Mouse (Mus musculus) gastrocnemius, postnatal 25 days (tissue): ENCODE results near the gene Tmed9. TPM values are rescaled to one million over a fixed set of nuclear protein-coding genes. Genes with fewer than 3 reads are reported as not detected.
"Not testable (repeated sequence)": the region's sequence is repeated elsewhere in the genome, so short reads cannot be mapped to it uniquely, and the experiment has no call there.

Experiments
- DNase-seq: peaks from one replicate; pipeline ENCODE4 v3.0.0; 2022
- total RNA-seq, 2 experiments: library from RNA; stranded (reverse); gene quantifications; 1 replicate in 1 of 2; 2 replicates in 1 of 2; pipeline ENCODE4 v1.2.3; 2021

Gene Tmed9
- total RNA-seq, 2 experiments from 2014 or later = 70.8 to 73.1 TPM

DNA sequence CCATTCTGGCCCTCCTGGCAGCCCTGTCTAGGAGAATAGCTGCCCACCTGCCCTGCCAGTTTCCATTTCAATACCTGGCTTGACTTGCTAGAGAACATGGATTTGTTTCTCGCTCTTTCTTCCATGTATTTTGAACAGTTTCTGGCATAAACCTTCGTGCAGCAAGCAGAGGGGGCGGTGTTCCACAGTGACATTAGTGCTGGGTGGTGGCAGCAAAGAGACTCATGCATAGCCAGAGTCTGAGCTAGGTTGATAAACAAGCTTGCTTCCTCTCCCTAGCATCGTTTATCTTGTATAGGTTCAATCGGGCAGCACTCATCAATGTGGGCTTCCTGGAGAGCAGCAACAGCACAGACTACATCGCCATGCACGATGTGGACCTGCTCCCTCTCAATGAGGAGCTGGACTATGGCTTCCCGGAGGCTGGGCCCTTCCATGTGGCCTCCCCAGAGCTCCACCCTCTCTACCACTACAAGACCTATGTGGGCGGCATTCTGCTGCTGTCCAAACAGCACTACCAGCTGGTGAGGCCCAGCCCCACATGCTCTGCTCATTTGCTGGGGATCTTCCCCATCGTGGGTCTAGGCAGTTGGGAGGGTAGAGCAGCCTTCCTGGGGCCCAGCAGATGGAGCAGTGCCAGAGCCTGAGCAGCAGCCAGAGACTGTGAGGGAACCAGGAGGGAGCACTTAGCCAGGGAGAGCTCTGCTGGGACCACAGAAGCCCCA, 33.5 kb downstream of the Tmed9 start:
- no peak for DNase-seq

DNA sequence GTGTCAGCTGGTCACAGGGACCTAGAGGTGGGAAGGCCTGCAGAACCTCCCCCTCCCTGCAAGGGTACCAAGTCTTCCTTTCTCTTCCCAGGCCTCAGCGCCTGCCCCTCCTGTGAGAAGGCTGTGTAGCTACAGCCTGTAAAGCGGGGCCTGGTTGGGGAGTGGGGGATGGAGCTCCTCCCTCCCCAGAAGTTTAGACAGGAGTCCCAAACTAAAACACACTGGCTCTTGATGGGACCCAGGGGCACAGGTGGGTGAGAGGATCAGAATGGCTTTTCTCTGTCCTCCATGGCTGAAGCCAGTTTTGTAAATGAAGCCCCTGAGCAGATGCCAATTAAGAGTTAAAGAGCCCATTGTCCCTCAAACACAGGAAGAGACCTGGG, 34.1 kb downstream of the Tmed9 start:
- DNase-seq = no peak

DNA sequence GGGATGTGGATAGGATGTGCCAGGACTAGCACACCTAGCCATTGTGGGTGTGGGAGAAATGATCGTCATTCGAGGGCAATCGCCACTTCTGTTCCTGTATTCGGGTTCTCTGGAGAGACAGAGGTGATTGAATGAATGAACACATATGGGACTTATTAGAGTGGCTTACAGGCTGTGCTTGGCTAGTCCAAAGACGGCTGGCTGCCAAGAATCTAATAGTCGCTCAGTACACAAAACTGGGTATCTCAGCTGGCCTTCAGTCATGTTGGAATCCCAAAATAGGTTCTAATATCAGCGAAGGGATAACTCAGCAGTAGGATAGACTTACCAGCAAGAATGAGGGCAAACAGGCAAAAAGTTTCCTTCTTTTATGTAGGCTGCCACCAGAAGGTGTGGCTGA, 38.5 kb downstream of the Tmed9 start:
- no peak for DNase-seq

DNA sequence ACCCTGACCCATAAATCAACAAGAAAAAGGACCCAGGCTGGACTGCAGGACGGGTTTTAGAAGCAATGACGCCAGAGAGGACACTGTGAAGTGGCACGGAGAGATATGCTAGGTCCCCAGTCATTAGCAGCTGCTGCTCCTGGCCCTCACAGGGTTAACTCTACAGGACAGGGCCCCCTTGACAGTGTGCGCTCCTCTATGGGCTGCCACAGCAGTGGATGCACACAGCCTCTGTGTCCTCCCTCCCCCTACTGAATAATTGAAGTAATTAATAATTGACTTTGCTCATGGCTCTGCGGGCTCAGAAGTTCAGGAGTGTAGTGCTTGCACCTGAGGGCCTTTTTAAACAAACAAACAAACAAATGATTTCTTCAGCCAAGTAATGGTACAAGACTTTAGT, 39.9 kb downstream of the Tmed9 start:
- no peak for DNase-seq

DNA sequence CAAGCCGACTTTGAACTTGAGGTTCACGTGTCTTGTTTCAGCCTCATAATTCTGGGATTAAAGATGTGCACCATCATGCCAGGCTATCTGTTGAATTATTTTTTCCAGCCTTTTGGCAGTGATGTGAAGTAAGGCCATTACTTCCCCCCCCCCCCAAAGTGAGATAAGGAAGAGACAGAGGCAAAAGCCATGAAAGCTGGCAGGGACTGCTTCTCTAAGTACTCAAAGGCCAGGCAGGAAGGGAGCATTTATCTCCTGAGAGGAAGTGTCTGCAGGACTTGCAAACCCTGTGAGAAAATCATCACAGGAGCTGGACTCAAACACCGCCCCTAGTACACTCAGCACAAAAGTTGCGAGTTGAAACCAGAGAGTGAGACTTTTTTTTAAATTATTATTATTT, 45.8 kb downstream of the Tmed9 start:
- no peak for DNase-seq

DNA sequence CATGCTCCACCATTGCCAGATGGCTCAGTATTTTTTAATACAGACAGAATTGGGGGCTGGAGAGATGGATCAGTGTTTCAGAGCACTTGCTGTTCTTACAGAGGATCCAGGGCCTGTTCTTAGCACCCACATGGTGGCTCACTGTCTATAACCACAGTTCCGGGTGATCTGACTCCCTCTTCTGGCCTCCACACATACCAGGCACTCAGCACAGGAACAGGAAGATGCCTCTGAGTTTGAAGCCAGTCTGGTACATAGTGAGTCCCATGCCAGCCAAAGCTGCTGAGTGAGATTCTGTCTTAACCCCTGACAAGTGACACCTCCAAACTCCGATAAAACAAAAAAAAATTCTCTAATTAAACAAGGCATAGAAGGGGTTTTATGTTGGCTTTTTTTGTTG, 46.7 kb downstream of the Tmed9 start:
- no peak for DNase-seq

DNA sequence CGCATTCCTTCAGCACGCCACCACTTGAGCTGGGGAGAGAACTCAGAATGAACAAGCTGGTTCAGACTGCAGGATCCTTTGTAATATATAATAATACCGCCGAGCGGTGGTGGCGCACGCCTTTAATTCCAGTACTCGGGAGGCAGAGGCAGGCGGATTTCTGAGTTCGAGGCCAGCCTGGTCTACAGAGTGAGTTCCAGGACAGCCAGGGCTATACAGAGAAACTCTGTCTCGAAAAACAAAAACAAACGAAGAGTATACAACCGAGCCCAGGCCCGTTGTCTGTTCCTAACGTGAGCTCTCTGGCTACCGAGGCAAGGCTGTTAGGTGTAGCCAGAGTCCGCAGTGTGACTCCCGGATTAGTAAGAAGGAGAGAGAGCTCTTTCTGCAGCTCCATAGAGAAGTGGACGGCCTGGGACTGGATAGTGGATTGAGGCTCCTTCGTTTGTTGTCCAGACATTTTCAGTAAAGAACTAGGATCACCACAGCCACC, 48.7 kb downstream of the Tmed9 start:
- not testable (repeated sequence) for DNase-seq

DNA sequence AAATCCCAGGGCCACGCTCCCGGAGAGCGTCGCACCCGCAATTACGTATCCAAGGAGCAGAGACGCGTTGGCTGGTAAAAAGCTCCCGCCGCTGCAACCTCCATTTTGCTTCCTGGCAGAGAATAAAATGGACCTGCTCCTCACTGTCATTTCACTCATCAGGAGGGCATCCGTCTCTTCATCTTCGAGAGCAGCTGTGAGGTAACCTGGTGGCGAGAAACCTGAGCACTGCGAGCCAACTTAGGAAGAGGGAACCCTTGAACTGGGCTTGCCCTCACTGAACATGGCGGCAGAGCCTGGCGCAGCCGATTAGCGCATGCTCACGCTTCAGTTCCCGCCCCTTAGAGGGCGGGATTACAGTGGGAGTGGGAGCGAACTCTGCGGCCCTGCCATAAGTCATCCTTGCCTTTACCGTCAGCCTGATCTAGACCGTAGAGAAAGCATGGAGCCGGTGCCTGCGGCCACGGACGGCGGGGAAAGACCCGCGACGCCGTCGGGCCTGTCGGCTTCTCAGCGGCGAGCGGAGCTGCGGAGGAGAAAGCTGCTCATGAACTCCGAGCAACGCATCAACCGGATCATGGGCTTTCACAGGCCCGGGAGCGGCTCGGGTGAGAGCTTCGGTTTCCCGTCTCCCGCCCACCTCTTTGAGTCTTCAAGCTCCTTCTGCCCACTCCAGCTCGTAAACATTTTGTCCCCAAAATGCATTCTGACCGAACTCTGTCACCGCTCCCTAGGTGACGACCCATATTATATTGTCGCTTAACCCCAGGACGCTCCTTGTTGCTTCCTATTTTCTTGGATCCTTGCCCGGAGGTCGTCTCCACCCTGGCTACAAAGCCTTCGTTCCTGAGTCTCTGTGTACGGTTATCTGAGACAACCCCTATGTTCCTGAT, 49.4 kb downstream of the Tmed9 start, which contains the start of gene Caml:
Caml (plus strand) TSS at position 357 of the 893 bp plus-strand sequence.
- peak; percentile 86 for DNase-seq

DNA sequence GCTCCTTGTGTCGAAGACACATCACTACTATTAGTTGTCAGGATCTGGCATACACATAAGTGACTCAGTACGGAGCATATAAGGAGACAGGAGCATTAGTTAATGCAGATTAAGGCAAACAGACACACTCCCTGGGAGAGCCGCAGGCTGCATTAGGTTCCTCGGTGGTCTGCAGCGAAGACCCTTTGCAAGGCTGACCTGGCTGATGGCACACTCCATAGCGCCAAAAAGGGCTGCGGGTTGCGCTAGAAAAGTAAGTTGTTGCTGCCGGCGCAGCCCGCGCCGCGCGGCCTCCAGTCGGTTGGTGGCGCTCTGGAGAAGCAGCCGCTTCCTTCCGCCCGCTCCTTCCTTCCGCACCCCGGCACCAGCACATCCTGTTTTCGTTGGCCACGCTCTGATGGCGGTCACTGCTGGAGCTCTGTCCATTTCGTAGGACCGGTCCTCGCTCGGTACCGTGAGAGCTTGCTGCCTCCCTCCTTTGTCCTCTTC, 61.2 kb downstream of the Tmed9 start, which contains the start of gene Ddx46:
Ddx46 (plus strand) TSS at position 389 of the 489 bp plus-strand sequence.
- peak; percentile 86 for DNase-seq

DNA sequence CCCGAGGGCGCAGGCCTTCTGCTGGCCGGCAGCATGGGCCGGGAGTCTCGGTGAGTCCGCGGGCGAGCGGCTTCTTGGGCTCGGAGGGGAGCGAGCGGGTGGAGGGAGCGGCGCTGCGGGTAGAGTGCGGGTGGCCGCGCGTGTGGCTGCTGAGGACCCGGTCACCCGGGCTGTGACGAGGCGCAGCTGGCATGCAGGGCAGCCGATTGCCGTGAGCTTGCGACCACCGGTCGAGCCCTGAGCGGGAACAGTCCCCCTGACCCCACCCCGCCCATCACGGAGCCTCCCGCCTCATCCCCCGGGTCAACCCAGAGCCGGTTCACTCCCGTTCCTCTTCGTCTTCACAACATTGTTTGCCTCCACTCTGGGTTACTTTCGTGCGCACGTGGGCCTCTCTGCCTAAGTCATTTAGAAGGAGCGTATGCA, 61.6 kb downstream of the Tmed9 start:
- DNase-seq = no peak

DNA sequence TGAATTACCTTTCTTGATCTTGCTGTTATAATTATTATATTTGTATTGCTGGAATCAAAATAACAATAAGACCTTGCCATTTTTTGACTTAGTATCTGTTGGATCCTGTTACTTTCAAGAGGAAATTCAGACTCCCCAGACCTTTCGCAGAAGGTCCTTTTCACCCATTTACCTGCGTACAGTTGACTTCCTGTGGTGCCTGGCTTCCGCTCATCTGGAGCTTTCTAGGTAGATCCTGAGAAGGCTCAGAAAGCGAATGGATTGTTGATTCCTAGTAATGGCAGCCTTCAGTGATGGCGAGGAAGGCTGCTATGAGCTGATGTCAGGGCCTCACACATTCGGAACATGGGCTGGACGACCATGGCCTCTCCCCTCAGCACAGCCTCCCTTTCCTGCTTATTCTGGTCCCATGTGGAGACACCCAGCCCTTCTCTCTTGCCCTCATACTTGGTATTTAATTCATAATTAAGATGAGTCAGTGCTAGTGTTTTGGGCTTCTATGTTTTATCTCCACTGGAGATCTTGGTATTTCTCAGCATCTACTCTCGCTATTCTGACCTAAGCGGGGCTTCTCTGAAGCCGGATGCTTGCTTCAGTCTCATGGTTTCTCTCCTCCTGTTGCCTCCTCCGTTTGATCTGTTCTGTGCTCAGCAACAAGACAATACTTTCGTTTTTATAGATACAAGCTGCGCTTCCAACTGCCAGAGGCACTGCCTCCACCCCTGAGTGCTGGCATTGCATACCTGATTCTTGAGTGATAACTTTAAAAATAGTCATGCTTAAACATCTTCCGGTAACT, 62.9 kb downstream of the Tmed9 start:
- no peak for DNase-seq

DNA sequence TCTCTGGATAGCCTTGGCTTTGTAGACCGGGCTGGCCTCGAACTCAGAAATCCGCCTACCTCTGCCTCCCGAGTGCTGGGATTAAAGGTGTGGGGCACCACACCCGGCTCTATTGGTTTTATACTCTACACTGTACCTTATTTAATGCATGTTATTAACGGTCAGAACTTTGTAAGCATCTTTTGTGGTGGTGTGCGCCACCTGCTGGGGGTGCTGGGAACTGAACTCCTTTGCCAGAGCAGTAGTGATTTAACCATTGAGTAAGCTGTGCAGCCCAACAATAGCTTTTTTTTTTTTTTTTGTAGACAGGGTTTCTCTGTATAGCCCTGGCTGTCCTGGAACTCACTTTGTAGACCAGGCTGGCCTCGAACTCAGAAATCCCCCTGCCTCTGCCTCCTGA, 66.9 kb downstream of the Tmed9 start:
- peak; percentile 36 for DNase-seq

DNA sequence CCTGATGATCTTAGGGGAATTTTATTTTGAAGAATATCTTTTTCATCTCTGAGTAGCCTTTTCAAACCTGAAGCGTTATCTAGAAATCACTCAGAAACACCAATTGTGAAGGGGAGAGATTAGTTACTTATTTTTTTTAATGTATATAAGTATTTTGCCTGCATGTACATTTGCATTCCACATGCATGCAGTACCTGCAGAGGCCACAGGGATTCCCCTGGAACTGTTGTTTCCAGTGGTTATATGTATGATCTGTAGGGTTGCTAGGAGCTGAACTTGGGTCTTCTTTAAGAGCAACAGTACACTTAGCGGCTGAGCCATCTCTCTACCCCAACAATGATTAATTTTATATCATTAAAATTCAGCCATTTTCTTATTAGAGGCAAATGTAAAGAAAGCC, 71.0 kb downstream of the Tmed9 start:
- no peak for DNase-seq

Other genes starting within 250 kb of the Tmed9 start
- gene Mxd3, start 243.9 kb upstream of the Tmed9 start, total RNA-seq = 1 to 10 TPM in 1 of 2 experiments, under 1 TPM in 1; 0.72 to 1.5 TPM
- gene Lman2, start 210.9 kb upstream of the Tmed9 start, total RNA-seq = 10 to 100 TPM; 35.1 to 35.7 TPM
- gene Rgs14, start 204.0 kb upstream of the Tmed9 start, total RNA-seq = under 1 TPM; 0.15 to 0.35 TPM
- not detected for gene Slc34a1, start 175.5 kb upstream of the Tmed9 start, total RNA-seq
- not detected for gene Pfn3, start 158.5 kb upstream of the Tmed9 start, total RNA-seq
- not detected for gene F12, start 146.9 kb upstream of the Tmed9 start, total RNA-seq
- 10 to 100 TPM in 1 of 2 experiments, 1 to 10 TPM in 1; 9.3 to 10.2 TPM for gene Grk6, start 128.7 kb upstream of the Tmed9 start, total RNA-seq
- gene Prr7, start 109.5 kb upstream of the Tmed9 start, total RNA-seq = under 1 TPM; 0.51 to 0.79 TPM
- 10 to 100 TPM; 10.3 to 16.1 TPM for gene Dbn1, start 85.6 kb upstream of the Tmed9 start, total RNA-seq
- gene Pdlim7, start 60.1 kb upstream of the Tmed9 start, total RNA-seq = 100 to 1,000 TPM; 544 to 627 TPM
- gene Dok3, start 44.4 kb upstream of the Tmed9 start, total RNA-seq = 1 to 10 TPM in 1 of 2 experiments, under 1 TPM in 1; 1.00 to 1.0 TPM
- gene Ddx41, start 37.1 kb upstream of the Tmed9 start, total RNA-seq = 1 to 10 TPM; 8.1 to 9.0 TPM
- 10 to 100 TPM; 11.4 to 11.7 TPM for gene Fam193b, start 2.6 kb upstream of the Tmed9 start, total RNA-seq
- 1 to 10 TPM; 4.5 to 6.9 TPM for gene B4galt7, start 26.2 kb downstream of the Tmed9 start, total RNA-seq
- gene Caml, start 49.3 kb downstream of the Tmed9 start, total RNA-seq = 1 to 10 TPM; 8.2 to 9.2 TPM
- gene Ddx46, start 61.3 kb downstream of the Tmed9 start, total RNA-seq = 10 to 100 TPM; 17.1 to 18.5 TPM
- gene B230219D22Rik, start 119.4 kb downstream of the Tmed9 start, total RNA-seq = 10 to 100 TPM; 25.7 to 29.7 TPM
- gene Txndc15, start 140.9 kb downstream of the Tmed9 start, total RNA-seq = 10 to 100 TPM; 27.1 to 28.2 TPM
- gene Pcbd2, start 153.6 kb downstream of the Tmed9 start, total RNA-seq = 10 to 100 TPM; 20.2 to 22.0 TPM
- not detected for gene Catsper3, start 210.8 kb downstream of the Tmed9 start, total RNA-seq